Mouse (Mus musculus): Measurements from ENCODE around the gene Cuedc1.
A peak's percentile ranks its signal among the peaks of the same experiment; 100 is the strongest.
"Not testable (repeated sequence)": the region's sequence is repeated elsewhere in the genome, so short reads cannot be mapped to it uniquely, and the experiment has no call there.

Gene Cuedc1

DNA sequence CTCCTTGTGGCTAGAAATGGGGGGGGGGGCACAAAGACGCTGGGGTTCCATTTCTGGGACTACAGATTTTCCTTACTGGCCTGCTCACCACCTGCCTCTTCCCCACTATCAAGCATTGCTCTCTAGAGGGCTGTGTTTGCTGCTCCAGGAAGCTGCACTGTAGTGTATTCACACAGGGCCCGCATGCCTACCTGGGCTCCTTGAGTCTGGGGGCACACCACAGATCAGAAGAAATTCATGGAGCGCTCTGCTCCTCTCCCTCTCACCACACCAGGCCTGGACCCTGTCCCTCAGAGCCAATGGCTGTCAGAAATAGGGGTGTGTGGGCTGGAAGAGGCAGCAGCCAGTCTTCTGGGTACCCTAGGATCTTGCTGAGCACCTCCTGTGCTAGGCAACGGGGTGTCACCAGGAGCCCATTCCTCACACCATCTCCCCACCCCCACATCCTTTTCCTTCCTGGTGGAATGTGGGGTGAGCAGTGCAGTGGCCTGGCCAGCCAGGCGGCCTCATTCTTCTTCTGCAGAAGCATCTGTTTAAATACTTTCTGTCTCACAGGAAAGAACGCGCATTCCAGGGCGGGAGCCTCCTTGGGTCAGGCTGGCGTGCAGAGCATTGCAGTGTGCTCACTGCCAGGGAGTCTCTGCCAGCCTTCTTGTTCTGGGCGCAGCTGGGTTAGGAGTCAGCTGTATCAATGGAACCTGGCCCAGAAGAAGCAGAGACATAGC is 74.9 kb downstream of the Cuedc1 start:
- peak; percentile 48 for DNase-seq (ENCODE audit: low spot score)

DNA sequence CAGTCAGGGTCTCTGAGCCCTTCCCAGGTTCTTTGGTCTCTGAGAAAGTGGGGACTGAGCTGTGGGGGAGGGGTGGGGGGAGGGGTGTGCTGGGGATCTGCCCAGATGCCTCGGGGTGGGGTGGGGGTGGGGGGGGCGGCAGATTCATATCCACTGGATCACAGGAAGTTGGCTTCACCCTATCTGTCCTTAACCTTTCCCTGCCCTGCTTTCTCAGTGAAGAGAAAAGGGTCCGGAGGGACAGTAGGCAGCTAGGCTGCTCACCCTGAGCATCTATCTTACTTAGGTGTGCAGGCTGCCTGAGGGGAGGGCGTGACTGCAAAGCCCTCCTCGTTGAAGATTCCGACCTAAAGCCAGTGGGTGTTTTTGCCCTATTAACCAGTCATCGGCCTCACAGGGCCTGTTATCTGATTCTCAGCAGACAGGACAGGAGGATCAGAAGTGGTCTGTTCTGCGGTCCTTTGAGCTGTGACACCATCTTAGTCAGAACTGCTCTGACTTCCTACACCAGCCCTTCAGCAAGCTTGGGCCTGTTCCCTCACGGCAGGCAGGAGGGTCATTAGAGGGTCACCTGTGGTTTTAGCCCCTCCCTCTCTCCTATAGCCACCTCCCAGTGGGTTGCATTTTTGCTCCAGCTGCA is 75.6 kb downstream of the Cuedc1 start:
- DNase-seq (ENCODE audit: low spot score): no peak

DNA sequence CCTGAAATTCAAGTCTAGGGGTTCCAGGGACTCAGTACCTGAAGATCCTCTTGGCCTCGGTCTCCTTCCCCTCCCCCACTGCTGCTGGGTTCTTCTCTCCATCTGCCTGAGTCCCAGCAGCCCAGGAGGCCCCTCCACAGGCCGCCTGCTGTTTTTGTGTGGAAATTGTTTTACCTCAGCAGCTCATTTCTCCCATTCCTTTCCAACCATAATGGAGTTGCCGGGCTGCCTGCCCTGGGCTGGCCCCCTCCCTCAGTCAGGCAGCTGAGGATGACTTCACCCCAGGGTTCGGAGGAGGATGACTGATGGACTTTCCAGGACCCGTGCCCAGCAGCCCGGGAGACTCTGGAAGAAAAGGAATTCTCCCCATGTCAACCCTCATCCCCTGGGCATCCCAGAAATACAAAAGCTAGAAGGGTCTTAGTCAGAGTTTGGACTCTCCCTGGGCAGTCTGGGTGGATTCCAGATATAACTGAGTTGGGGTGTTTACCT is 82.7 kb downstream of the Cuedc1 start:
- DNase-seq (ENCODE audit: low spot score): no peak

DNA sequence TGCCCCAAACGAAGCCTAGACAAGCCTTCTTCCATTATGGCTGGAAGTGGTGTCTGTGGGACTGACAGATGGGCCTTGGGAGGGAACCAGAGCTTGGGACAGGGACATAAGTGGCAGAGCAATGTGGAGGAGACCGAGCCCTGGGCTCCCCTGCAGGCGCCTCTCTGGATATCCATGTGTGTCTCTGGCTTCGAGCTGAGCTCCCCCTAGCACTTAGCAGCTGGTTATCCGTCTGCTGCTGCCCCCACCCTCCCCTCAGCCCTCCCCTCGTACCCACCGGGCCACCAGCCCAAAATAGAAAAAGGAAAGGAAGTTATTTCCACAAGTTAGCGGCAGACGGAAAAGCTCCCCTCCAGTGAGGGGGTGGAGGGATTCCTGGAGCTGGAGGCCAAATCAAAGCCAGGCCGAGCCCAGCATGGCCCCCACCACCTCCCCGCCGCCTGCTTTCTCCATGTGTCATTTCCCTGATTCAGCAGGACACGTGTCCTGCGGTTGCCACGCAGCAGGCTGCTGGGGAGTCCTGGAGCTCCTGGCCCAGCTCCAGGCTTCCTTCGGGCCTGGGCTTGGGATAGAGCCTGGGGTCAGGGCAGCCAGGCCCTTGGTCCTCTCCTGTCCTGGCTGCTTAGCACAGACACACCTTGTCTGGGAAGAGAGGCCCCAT is 83.2 kb downstream of the Cuedc1 start:
- DNase-seq (ENCODE audit: low spot score): peak; percentile 59

DNA sequence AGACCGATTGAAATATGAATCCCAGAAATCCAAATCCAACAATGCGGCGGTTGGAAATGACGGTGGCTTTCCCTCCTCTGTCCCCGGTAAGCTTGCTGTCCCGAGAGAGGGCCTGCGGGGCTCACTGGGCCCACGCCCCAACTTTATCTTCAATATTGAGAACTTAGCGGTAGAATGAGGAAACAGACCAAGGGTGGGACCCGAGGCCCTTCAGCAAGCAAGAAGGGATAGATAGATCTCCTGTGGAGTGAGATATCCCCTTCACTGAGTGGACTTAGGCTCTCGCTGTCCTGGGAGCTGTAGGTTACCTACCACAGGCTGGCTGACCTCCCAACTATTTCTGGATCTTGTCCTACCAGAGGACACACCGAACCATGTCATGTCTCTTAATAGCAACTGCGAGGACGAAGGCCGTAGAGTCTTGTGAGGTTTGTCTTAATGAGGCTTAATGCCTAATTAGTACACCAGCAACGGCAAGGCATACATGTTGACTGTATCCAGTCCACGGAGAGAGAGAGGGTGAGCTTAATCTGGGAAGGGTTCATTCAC is 86.8 kb downstream of the Cuedc1 start:
- DNase-seq (ENCODE audit: low spot score): no peak

DNA sequence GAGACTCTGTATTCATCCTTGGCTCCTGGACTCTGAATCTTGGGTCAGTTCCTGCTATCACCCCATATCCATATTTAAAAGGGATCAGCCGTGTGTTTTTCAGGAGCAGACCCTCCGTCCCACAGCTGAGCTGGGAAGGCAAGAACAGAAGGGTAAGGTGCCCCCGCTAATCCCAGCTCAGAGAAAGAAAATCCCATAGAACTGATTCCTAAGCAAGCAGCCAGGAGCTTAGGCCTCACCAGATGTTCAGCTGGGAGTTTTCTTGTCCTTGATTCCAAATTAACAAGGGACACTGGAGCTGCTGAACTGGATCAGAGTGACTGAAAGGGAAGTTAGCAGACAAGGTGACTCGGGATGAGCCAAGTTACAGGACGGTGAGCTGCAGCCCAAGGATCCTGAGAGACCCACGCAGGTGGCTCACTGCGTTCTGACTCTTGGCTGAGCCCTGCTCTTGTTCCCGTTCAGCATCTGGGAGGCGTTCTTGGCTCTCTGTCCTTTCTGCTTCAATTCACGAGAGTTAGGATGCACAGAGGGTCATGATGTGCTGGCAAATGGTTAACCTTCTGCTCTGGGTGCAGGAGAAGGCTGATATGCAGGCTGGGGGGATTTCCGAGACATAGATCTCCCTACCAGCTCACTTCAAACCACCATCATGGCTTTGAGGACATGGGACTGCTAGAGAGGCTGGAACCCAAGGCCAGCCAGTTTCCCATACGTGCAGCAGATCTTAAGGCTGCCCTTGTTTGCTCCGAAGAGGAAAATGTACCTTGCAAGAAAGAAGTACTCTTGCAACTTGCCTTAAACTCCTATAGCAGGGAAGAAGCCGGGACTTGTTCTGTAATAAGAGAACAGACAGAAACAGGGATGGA is 88.5 kb downstream of the Cuedc1 start:
- no peak for DNase-seq (ENCODE audit: low spot score)

DNA sequence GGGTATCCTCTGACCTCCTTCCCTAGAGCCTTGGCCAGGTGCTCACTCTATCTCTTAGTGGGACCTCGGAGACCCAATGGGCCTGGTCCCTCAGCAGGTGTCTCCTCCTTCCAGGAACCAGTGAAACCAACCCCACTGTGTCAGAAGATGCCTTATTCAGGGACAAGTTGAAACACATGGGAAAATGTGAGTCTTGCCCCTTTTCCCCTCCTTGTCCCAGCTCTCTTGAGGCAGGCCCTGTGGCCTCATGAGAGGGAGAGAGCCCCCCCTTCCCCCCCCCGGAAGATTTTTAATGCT is 89.0 kb downstream of the Cuedc1 start:
- DNase-seq (ENCODE audit: low spot score): no peak

DNA sequence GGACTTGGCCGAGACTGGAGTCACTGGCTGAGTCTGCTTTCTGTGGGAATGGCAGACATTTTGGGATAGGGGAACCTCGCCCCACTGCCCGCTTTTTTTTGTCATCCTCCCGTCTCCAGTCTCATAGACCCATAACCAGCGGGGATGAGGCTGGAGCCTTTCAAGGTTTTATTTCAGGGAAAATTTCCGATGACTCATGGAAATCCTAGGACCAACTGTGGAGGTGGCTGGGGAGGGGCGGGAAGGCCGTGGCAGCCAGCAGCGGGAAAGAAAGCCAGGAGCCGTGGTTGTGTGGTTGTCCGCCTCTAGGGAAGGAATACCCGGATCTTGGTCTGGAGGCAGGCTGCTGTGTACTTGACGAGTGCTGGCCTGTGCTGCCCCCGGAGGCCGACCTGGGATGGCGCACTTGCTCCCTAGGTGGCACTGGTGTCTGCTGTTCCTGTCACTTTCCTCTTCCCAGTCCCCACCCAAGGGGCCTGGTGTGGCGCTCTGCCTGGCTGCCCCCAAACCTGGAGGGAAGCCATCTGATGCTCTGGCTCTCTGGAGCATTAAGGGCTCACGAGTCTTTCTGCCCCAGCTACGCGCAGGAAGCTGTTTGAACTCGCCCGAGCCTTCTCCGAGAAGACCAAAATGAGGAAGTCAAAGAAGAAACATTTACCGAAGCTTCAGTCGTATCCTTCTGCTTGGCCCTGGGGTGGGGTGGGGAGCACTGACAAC is 89.7 kb downstream of the Cuedc1 start:
- peak; percentile 84 for DNase-seq (ENCODE audit: low spot score)

DNA sequence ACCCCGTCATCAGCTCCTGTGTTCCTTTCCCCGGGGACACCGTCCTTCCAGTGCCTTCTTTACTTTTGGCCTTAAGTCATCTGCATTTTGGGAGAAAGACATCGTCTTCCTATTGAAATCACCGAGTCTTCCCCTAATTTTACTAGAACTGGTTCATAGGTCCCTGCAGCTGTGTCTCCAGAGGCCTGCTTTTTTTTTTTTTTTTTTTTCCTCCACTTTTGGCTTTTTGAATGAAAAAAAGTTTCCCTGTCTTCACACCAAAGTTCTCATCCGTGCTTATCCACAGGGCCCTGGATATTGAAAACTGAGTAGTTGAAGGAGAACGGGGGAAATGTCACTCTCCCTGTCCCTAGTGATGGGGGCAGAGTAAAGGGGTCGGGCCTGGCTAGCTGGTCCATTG is 90.4 kb downstream of the Cuedc1 start:
- DNase-seq (ENCODE audit: low spot score): no peak

DNA sequence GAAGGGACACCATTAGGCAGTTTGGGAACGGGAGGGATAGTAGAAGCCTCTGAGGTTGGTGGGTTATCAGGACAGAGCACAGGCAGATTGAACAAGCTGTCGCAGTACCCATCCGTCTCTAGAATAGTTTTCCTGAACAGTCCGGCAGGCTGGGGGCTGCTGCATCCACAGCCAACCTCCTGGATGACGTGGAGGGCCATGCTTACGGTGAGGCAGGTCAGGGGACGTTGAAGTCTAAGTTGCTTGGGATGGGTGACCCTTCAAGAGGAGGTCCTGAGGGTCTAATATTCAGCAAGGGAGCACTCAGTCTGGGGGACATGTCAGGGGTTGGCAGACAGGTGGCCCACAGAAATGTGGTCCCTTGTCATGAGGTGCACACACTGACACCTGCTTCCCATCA is 90.8 kb downstream of the Cuedc1 start:
- no peak for DNase-seq (ENCODE audit: low spot score)

DNA sequence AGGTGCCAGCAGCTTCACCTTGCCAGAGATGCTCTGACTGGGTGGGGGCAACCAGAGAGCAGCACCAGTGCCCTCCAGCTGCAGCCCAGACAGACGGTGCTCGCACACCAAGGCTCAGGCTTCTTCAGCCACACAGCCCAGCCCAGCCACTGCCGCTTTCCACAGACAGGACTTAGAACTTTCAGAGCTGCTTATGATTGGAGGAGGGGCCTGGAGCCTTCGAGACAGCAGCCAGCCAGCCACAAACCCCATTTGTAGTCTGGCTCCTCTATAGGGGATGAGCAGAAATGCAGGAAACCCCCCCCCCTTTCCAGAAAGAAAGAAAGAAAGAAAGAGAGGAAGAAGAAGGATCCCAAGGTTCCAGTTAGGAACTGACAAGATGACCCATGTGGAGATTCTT is 94.7 kb downstream of the Cuedc1 start:
- no peak for DNase-seq (ENCODE audit: low spot score)

DNA sequence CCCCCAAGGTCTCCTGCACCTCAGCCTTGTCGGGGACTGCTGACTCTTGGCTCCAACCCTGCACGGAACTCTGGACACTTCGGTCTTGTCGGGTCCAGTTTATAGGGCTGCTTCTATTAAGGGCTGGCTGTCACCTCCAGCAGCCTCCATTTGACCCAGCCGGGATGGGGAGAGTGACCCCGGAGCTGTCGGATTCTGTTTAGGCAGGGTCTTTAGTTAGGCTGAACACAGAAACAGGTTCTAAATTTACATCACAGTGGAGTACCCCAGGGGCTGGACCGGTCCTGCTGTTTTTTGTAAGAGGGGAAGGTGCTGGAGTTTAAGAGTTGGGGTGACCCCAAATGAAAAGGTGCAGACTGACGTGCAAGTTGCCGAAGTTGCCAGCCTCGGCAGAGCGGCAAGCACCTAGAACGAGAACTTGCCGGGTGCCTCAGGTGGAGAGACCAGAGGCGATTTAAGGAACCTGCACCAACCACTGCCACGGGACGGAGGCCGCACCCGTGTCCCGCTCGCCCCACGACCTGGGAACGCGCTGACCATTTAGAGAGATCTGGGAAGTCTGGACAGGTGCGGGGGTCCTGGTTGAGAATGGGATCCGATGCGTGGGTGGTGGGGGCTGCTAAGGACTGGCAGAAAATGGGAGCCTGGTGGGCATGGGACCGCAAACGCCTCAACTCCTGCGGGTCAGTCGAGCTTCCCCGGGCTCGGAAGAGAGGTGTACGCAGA is 95.4 kb downstream of the Cuedc1 start:
- DNase-seq (ENCODE audit: low spot score): no peak

DNA sequence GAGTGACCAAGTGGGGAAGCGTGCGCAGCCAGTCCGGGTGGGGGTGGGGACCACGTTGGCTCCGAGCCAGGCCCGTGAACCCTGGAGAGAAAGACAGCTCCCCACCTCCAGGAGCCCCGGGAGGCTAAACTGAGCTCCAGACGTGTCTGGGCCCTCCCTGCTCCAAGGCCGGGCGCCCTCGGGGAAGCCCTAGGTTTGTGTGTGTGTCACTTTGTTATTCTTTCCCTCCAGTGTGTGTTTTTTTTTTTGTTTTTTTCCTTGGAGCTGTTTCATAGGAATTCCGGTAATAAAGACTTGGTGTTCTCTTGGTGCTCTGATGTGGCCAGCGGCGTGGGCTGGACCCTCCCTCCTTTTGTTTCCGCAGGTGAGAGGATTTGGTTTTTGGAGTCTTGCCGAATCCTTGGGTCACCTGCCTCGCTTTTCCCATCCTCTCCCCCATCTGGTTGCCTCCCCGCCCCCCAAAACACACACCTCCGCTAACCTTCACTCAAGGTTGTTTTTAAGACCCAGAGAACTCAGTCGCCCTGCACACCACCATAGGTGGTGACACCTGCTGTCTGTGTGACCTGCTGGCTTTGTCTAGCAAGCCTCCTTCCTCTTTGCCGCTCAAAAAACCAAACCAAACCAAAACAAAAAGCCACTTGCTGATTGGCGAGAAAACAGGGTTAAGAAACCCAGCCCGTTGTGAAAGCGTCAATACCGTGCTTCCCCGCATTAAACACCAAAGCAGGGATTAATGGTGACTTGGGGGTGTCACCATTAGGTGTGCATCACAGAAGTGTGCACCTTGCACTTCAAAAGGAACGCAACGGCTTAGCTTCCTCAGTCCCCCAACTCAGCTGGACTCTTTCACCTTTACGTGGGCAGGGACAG is 96.2 kb downstream of the Cuedc1 start:
- DNase-seq (ENCODE audit: low spot score): peak; percentile 37

DNA sequence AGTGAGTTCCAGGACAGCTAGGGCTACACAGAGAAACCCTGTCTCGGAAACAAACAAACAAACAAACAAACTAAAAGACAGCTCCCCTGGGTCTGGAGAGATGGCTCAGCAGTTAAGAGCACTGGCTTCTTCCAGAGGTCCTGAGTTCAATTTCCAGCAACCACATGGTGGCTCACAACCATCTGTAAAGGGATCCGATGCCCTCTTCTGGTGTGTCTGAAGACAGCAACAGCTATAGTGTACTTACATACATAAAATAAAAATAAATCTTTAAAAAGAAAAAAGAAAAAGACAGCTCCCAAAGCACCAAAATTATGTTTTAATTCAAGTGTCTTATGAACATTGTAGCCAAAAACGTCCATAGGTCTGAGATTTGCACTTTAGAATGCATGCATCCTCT is 97.8 kb downstream of the Cuedc1 start:
- DNase-seq (ENCODE audit: low spot score): not testable (repeated sequence)

DNA sequence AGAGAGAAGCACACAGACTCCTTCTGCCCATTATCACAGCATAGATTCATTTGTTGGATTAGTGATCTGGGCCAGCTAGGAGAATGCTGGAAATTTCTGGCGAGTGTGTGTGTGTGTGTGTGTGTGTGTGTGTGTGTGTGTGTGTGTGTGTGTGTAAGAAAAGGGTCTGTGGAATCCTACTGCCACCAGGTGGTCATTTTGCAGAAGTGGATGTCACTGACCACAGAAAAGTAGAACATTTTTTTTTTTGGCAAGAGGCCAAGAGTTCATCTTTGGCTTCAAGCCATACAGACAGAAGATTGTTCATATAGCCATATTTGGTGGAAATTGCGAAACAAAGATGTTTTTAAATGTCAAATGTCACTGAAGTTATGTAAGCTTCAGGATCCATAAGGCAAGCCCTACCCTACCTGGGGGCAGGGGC is 99.3 kb downstream of the Cuedc1 start:
- no peak for DNase-seq (ENCODE audit: low spot score)

DNA sequence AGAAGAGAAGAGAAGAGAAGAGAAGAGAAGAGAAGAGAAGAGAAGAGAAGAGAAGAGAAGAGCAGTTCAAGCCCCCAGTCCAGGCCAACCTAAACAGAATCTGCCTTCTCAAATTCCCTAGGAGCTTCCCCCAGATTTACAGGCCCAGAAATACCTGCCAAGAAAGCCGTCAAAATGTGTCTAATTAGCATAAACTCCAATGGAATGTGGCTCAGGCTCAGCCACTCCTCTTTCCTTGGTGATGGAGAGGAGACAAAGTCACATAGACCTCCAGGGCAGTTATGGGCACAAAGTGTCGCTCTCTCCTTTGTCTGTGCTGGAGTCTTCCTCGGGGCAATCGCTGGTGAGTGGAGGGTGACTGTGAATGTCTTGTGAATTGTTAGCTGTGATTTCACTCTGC is 100.4 kb downstream of the Cuedc1 start:
- DNase-seq (ENCODE audit: low spot score): no peak

DNA sequence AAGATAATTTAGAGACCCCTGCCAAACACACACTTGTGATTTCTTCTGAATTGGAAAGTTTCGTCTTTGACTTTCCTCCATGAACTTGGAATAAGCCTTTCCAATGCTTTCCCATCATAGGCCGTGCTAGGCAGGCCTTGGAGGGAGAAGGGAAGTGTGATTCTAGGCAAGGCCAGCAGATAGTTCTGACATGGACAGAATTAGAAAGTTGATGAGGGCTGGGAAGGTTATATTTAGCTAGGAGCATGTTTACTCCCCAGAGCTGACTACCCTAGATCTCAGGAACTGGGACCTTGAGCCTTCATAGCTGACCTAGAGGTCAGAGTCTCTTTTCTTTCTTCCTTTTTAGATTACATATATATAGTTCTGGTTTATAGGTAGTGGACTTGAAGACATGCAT is 103.3 kb downstream of the Cuedc1 start:
- DNase-seq (ENCODE audit: low spot score): no peak

DNA sequence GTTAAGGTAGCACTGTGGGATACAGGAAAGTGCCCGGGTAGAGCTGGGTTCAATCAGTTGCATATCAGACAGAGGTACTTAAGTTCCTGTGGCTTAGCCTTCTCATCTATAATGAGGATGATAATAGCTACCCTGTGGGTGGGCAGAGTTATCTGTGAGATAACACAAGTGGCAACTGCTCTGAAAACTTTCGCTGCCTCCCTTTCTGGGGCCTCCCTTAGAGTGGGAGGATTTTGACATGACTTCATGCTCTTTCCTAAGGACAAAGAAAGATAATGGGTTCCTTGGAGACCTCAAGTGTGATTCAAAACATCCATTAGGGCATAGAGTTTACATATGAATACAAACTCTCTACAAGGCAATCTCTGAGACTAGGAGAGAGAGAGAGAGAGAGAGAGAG is 104.2 kb downstream of the Cuedc1 start:
- DNase-seq (ENCODE audit: low spot score): no peak

DNA sequence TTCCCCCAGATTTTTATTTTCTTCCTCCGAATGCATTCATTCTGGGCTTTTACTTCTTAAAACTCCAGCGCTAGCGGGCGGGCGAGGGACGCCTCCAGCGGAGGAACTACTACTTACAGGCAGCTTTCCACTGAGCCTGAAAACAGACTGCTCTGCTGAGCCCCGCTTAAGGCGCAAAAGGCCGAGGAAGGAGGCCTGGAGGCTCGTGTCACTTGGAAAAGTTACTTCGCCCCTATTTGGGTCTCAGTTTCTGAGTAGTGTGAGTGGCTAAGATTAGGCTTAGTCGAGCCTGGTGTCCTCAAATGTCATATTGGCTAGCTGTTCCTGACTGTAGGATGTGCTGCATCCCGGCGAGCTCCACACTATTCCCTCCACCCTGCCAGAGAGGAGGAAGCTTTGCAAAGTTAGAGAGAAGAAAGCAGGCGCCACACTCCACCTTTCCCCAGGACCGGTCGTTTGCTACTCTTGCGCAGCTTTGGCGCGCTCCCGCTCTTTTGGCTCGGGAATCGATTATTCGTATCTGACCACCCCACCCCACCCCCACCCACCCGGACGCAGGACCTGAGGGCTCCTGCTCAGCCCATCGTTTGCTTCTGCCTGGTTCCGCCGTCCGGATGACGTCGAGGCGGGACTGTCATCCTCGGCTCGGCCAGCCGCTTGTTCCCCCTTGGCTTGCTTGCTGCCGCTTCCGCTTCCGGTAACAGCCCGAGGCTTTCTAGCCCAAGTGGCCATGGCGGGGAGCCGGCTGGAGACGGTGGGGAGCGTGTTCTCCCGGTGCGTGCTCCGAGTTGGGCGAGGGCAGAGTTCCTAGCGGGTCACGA is 106.1 kb downstream of the Cuedc1 start, which contains the start of gene Mrps23:
TSS of gene Mrps23 (plus strand) at position 677 of the 821 bp plus-strand sequence.
- DNase-seq (ENCODE audit: low spot score): peak; percentile 90

All from ovary, postnatal 36 days (tissue).